Mouse (Mus musculus) thymus, adult 2 months (tissue): Measurements from ENCODE around the gene Dnah8. TPM values are rescaled to one million over a fixed set of nuclear protein-coding genes. Genes with fewer than 3 reads are reported as not detected.
A peak's percentile ranks its signal among the peaks of the same experiment; 100 is the strongest.

Experiments used
- DNase-seq: peaks from one replicate; pipeline ENCODE4 v3.0.0; 2021
- H3K27ac ChIP-seq: fragments of 200-500 bp; 2 replicates; pipeline ENCODE4 v1.5.1; 2012; ENCODE audit warnings: low read length, control low read depth; ENCODE audit not compliant: control insufficient read depth, insufficient read depth
- H3K27me3 ChIP-seq: fragments of 200-500 bp; 2 replicates; pipeline ENCODE4 v1.6.1; 2012; ENCODE audit warnings: mild to moderate bottlenecking, low read length, moderate library complexity, mixed read lengths; ENCODE audit not compliant: control insufficient read depth, insufficient read depth
- H3K36me3 ChIP-seq: fragments of 200-500 bp; 2 replicates; pipeline ENCODE4 v1.6.1; 2012; ENCODE audit warnings: mild to moderate bottlenecking, low read length, moderate library complexity; ENCODE audit not compliant: control insufficient read depth, insufficient read depth
- H3K4me1 ChIP-seq: fragments of 200-500 bp; replicated peaks from 2 replicates; pipeline ENCODE4 v1.6.1; 2012; ENCODE audit warnings: low read length; ENCODE audit not compliant: control insufficient read depth, insufficient read depth
- H3K4me3 ChIP-seq: fragments of 200-500 bp; 2 replicates; pipeline ENCODE4 v1.5.1; 2012; ENCODE audit warnings: mild to moderate bottlenecking, low read length, control low read depth, moderate library complexity; ENCODE audit not compliant: control insufficient read depth, insufficient read depth
- CTCF ChIP-seq: fragments of 200-500 bp; IDR thresholded peaks from 2 replicates; pipeline ENCODE4 v1.5.1; 2012; ENCODE audit warnings: mild to moderate bottlenecking, control low read depth, low read length, moderate library complexity, borderline replicate concordance; ENCODE audit not compliant: control insufficient read depth, poor library complexity, insufficient read depth; ENCODE audit errors: extremely low read depth
- POLR2A ChIP-seq: fragments of 200-500 bp; IDR thresholded peaks from 2 replicates; pipeline ENCODE4 v1.6.1; 2012; ENCODE audit warnings: mild to moderate bottlenecking, low read length, control low read depth, moderate library complexity; ENCODE audit not compliant: control insufficient read depth, poor library complexity, insufficient read depth; ENCODE audit errors: extremely low read depth
- WGBS: fragments of 180-500 bp; shearing (Covaris S2); methylation state at CpG from one replicate; pipeline ENCODE4 v1.1.7; 2018; 5-methylcytosine and 5-hydroxymethylcytosine counted together
- polyA plus RNA-seq: library from polyadenylated mRNA; depleted of rRNA; stranded (reverse); fragments of >200 nt; gene quantifications from 2 replicates; pipeline ENCODE4 v1.2.3, GENCODE M21; 2012

Dnah8 gene
- polyA plus RNA-seq, 1 experiment: 58.4 TPM

DNA sequence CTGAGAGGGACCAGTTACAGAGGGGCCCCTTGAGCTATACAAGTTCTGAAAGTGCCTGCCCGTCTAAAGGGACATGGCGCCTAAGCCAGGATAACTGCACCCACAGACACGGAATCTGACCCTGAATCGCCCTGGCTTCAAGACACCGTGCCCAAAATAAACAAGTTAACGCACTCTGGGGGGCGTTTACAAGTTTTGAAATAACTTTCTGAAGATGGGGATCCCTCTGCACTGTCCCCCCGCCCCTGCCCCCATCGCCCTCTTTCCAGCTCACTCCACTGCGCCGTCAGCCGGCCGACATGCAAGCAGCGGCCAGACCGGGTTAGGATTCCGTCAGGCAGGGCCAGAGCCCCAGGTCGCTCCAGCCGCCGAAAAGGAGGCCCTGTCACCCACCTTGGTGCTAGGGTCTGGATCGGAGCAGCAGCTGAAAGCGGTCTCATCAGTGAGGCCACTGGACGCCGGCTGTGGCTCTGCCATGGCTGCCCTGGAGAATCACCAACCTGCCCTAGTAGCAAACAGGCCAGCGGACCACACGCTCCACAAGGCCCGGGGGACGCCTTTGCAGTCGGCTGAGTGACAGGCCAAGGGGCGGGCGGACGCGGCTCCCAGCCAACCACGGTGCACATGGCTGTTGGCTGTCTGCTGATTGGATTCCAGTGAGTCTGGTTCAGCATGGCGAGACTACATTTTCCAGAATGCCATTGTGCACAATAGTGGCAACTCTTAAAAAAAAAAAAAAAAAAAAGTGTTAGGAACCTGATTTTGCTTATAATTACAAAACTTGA lies 11.9 kb upstream of the Dnah8 start:
- peak; percentile 100 for DNase-seq
- H3K27me3 ChIP-seq: no peaks in the 10 kb centered on the region
- TF ChIP-seq POLR2A: peak; percentile 57
- no peak for TF ChIP-seq CTCF
- H3K4me1 ChIP-seq: 0 out of 2 replicates have a peak, but pooled peaks cover 2% of the 10 kb centered on the region
- H3K27ac ChIP-seq: peak overlapping the region; percentile 7; the same call in 1 of the 2 replicates
- peak overlapping the region; percentile 92 for H3K4me3 ChIP-seq
- WGBS: under 1% methylated on average over 34 of the region's 34 CpGs
- H3K36me3 ChIP-seq: no peaks in the 10 kb centered on the region

- no peaks in the 10 kb centered on the region for H3K36me3 ChIP-seq
- H3K4me3 ChIP-seq: no peak overlapping the region
- H3K27ac ChIP-seq: no peak overlapping the region
- DNase-seq: no peak
- H3K4me1 ChIP-seq: 0 out of 2 replicates have a peak, but pooled peaks cover 2% of the 10 kb centered on the region
- no peak for TF ChIP-seq CTCF
- no peak for TF ChIP-seq POLR2A
- no peaks in the 10 kb centered on the region for H3K27me3 ChIP-seq
Measured at GRCm38 (mm10) chr17:30613350-30613749, 10.8 kb upstream of the Dnah8 start.

- WGBS: 95% methylated on average over 5 of the region's 5 CpGs
- TF ChIP-seq POLR2A: no peak
- no peak for TF ChIP-seq CTCF
- Histone ChIP-seq H3K27ac (no peak overlapping the region), H3K27me3 (no peaks in the 10 kb centered on the region), H3K4me3 (no peak overlapping the region), H3K36me3 (no peaks in the 10 kb centered on the region), H3K4me1 (0 out of 2 replicates have a peak, but pooled peaks cover 2% of the 10 kb centered on the region)
- no peak for DNase-seq
Measured at GRCm38 (mm10) chr17:30616203-30616602, 8.0 kb upstream of the Dnah8 start.

GRCm38 (mm10) chr17:30618136-30618891 lies 5.8 kb upstream of the Dnah8 start:
- Histone ChIP-seq H3K4me3 (no peak overlapping the region), H3K27me3 (no peaks in the 10 kb centered on the region), H3K36me3 (peaks cover 5% of the 10 kb centered on the region; the same call in 1 of the 2 replicates), H3K4me1 (no peaks in the 10 kb centered on the region; the same call in 1 of the 2 replicates), H3K27ac (no peak overlapping the region)
- 97% methylated on average over 3 of the region's 3 CpGs for WGBS
- no peak for DNase-seq
- TF ChIP-seq CTCF (no peak), POLR2A (no peak)

- WGBS: 62% methylated on average over 2 of the region's 2 CpGs
- TF ChIP-seq POLR2A (no peak), CTCF (no peak)
- H3K36me3 ChIP-seq: peaks cover 5% of the 10 kb centered on the region; the same call in 1 of the 2 replicates
- no peak for DNase-seq
- no peaks in the 10 kb centered on the region; the same call in 1 of the 2 replicates for H3K4me1 ChIP-seq
- H3K27ac ChIP-seq: no peak overlapping the region
- no peaks in the 10 kb centered on the region for H3K27me3 ChIP-seq
- H3K4me3 ChIP-seq: no peak overlapping the region
Measured at GRCm38 (mm10) chr17:30619153-30619552, 5.0 kb upstream of the Dnah8 start.

DNA sequence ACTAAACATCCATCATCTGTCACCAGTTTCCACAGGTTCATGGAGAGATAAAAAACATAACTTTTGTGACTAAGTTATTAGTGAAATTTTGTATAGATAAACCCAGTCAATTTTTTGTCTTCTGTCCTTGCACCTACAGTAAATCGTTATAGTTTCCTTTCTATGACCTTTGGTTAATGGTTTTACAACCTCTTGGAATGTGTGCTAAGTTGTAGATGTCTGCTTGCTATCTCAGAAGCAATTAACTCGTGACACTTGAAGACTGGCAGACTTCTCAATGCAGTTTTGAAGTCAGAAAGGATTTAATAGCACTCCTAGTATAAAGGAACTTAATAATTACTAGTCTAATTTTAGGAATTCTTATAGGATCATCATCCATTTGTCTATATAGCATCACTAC lies 3.6 kb upstream of the Dnah8 start:
- H3K36me3 ChIP-seq: peaks cover 5% of the 10 kb centered on the region; the same call in 1 of the 2 replicates
- H3K27ac ChIP-seq: no peak overlapping the region
- H3K27me3 ChIP-seq: no peaks in the 10 kb centered on the region
- 78% methylated on average over 2 of the region's 2 CpGs for WGBS
- H3K4me1 ChIP-seq: no peaks in the 10 kb centered on the region; the same call in 1 of the 2 replicates
- TF ChIP-seq POLR2A (no peak), CTCF (no peak)
- DNase-seq: no peak
- H3K4me3 ChIP-seq: no peak overlapping the region

- peaks cover 5% of the 10 kb centered on the region; the same call in 1 of the 2 replicates for H3K36me3 ChIP-seq
- no peak overlapping the region for H3K4me3 ChIP-seq
- no peaks in the 10 kb centered on the region for H3K27me3 ChIP-seq
- DNase-seq: no peak
- no peak overlapping the region for H3K27ac ChIP-seq
- TF ChIP-seq CTCF (no peak), POLR2A (no peak)
- WGBS: 87% methylated on average over 4 of the region's 4 CpGs
- H3K4me1 ChIP-seq: no peaks in the 10 kb centered on the region; the same call in 1 of the 2 replicates
Measured at GRCm38 (mm10) chr17:30621450-30621849, 2.7 kb upstream of the Dnah8 start.
